Mouse (Mus musculus): ENCODE measurements around the gene Sftpa1.

Gene Sftpa1

GRCm38 (mm10) chr14:41162663-41163062 is 31.1 kb downstream of the Sftpa1 start:
- DNase-seq = no peak

GRCm38 (mm10) chr14:41167278-41167677 is 35.7 kb downstream of the Sftpa1 start:
- no peak for DNase-seq

- no peak for DNase-seq
These were observed 37.0 kb downstream of the Sftpa1 start for GRCm38 (mm10) chr14:41168567-41168966.

GRCm38 (mm10) chr14:41170514-41170913 is 38.9 kb downstream of the Sftpa1 start:
- no peak for DNase-seq

GRCm38 (mm10) chr14:41174802-41175201 is 43.2 kb downstream of the Sftpa1 start:
- DNase-seq = no peak

- no peak for DNase-seq
These were observed 53.7 kb downstream of the Sftpa1 start, which contains the start of gene Sftpd for GRCm38 (mm10) chr14:41185059-41185821. Sftpd (minus strand) TSS chr14:41185149.
